Mouse (Mus musculus) kidney, embryonic 15.5 days (tissue): ENCODE results near the gene B2m. TPM values are rescaled to one million over a fixed set of nuclear protein-coding genes. Genes with fewer than 3 reads are reported as not detected.

Experiments
- ATAC-seq: fragments of 200-750 bp; cut with Nextera tagmentation; replicated peaks from 2 replicates; pipeline ENCODE4 v1.8.0; 2017; ENCODE audit warnings: moderate TSS enrichment; ENCODE audit not compliant: low FRiP score
- H3K27ac ChIP-seq: fragments of 300-500 bp; sonication (generic); 2 replicates; pipeline ENCODE4 v1.5.1; 2015; ENCODE audit warnings: mild to moderate bottlenecking, inconsistent platforms
- H3K27me3 ChIP-seq: fragments of 300-500 bp; sonication (generic); 2 replicates; pipeline ENCODE4 v1.6.1; 2015; ENCODE audit warnings: inconsistent platforms
- H3K36me3 ChIP-seq: fragments of 300-500 bp; sonication (generic); 2 replicates; pipeline ENCODE4 v1.6.1; 2015; ENCODE audit warnings: inconsistent platforms
- H3K4me1 ChIP-seq: fragments of 300-500 bp; sonication (generic); 2 replicates; pipeline ENCODE4 v1.6.1; 2015; ENCODE audit warnings: inconsistent platforms
- H3K4me2 ChIP-seq: fragments of 300-500 bp; sonication (generic); 2 replicates; pipeline ENCODE4 v1.6.1; 2015; ENCODE audit warnings: moderate library complexity, mild to moderate bottlenecking, inconsistent platforms
- H3K4me3 ChIP-seq: fragments of 300-500 bp; sonication (generic); replicated peaks from 2 replicates; pipeline ENCODE4 v1.5.1; 2015; ENCODE audit warnings: mild to moderate bottlenecking, inconsistent platforms
- H3K9ac ChIP-seq: fragments of 300-500 bp; sonication (generic); 2 replicates; pipeline ENCODE4 v1.6.1; 2015; ENCODE audit warnings: mild to moderate bottlenecking, inconsistent platforms
- H3K9me3 ChIP-seq: fragments of 300-500 bp; sonication (generic); replicated peaks from 2 replicates; pipeline ENCODE4 v1.6.1; 2016; ENCODE audit warnings: inconsistent platforms
- WGBS: fragments of 180-500 bp; shearing (Covaris S2); methylation state at CpG from one replicate; pipeline ENCODE4 v1.1.7; 2015; ENCODE audit warnings: mixed read lengths; 5-methylcytosine and 5-hydroxymethylcytosine counted together
- polyA plus RNA-seq: library from polyadenylated mRNA; unstranded; fragments of >200 nt; fragmentation: Nextera tagmentation; extraction: Ambion mirVana; gene quantifications from 2 replicates; pipeline ENCODE4 v1.2.1, GENCODE M21; 2015

Gene B2m
- polyA plus RNA-seq, 1 experiment from 2014 or later: 241 TPM

- 91% methylated on average over 7 of the region's 7 CpGs for WGBS
- Histone ChIP-seq H3K4me1 (no peaks in the 10 kb centered on the region), H3K4me3 (no peak overlapping the region), H3K9me3 (no peaks in the 10 kb centered on the region), H3K27ac (no peak overlapping the region), H3K36me3 (peaks cover 9% of the 10 kb centered on the region; the same call in 1 of the 2 replicates), H3K9ac (no peak overlapping the region), H3K4me2 (no peak overlapping the region), H3K27me3 (no peaks in the 10 kb centered on the region)
- ATAC-seq: no peak
Observed at GRCm38 (mm10) chr2:122153681-122154365, 6.3 kb downstream of the B2m start.

- Histone ChIP-seq H3K4me2 (no peak overlapping the region), H3K9me3 (no peaks in the 10 kb centered on the region), H3K4me1 (no peaks in the 10 kb centered on the region), H3K36me3 (peaks cover 9% of the 10 kb centered on the region; the same call in 1 of the 2 replicates), H3K27ac (no peak overlapping the region), H3K27me3 (no peaks in the 10 kb centered on the region), H3K9ac (no peak overlapping the region), H3K4me3 (no peak overlapping the region)
- ATAC-seq: no peak
- WGBS: 93% methylated on average over 2 of the region's 2 CpGs
Observed at GRCm38 (mm10) chr2:122154479-122154878, 7.0 kb downstream of the B2m start.

DNA sequence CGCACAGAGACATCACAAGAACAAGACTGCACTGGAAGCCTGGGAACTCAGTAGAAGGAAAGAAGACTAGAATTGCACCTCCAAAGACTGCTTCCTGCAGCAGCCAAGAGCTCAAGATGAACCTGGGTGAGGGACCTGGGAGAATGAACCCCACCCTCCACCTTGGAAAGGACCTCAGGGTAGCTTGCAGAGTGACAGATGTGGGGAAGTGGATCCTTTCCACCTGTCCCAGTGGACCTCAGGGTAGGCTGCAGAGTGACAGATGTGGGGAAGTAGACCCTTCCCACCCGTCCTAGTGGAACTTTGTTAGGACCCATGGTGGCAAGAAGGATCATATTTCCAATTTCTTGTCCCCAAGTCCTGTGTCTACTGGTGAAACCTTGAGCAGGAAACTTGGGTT lies 7.8 kb downstream of the B2m start:
- ATAC-seq: no peak
- H3K27me3 ChIP-seq: no peaks in the 10 kb centered on the region
- 78% methylated on average over 2 of the region's 2 CpGs for WGBS

GRCm38 (mm10) chr2:122156051-122156700 lies 8.7 kb downstream of the B2m start:
- no peak overlapping the region for H3K4me2 ChIP-seq
- H3K9ac ChIP-seq: no peak overlapping the region
- no peaks in the 10 kb centered on the region for H3K27me3 ChIP-seq
- no peak for ATAC-seq
- 91% methylated on average over 4 of the region's 4 CpGs for WGBS
- no peak overlapping the region for H3K4me3 ChIP-seq
- peaks cover 1% of the 10 kb centered on the region; the same call in 1 of the 2 replicates for H3K4me1 ChIP-seq
- no peak overlapping the region for H3K27ac ChIP-seq
- no peaks in the 10 kb centered on the region for H3K9me3 ChIP-seq
- peaks cover 4% of the 10 kb centered on the region; the same call in 1 of the 2 replicates for H3K36me3 ChIP-seq

More for the DNA sequence above, 7.8 kb downstream of the B2m start:
- Histone ChIP-seq H3K4me2 (no peak overlapping the region), H3K4me3 (no peak overlapping the region), H3K27ac (no peak overlapping the region), H3K4me1 (no peaks in the 10 kb centered on the region), H3K9ac (no peak overlapping the region), H3K36me3 (peaks cover 9% of the 10 kb centered on the region; the same call in 1 of the 2 replicates), H3K9me3 (no peaks in the 10 kb centered on the region)

DNA sequence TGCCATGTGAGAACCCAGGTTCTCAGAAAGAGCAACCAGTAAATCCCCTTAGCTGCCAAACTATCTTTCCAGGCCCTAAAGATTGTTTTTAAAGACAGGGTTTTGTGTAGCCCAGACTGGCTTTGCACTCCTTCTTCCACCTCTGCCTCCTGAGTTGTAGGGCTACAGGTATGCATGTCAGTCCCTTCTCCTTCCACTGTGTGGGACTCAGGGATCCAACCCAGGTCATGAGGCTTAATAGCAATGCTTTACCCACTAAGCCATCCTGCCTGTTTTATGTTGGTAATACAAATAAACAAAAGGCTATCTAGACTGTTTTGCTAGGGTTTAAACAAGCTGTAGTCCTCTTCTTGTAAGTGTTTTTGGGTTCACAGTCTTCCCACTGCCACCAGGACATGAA lies 10.1 kb downstream of the B2m start:
- ATAC-seq: no peak

GRCm38 (mm10) chr2:122158362-122158802 lies 10.9 kb downstream of the B2m start:
- no peaks in the 10 kb centered on the region for H3K9me3 ChIP-seq
- H3K27ac ChIP-seq: 0 out of 2 replicates have a peak overlapping the region, but pooled peaks have one; percentile 7
- no peak for ATAC-seq
- H3K36me3 ChIP-seq: peaks cover 4% of the 10 kb centered on the region; the same call in 1 of the 2 replicates
- no peaks in the 10 kb centered on the region for H3K27me3 ChIP-seq
- peaks cover 6% of the 10 kb centered on the region for H3K4me1 ChIP-seq
- WGBS: 66% methylated on average over 6 of the region's 6 CpGs
- H3K4me2 ChIP-seq: no peak overlapping the region
- no peak overlapping the region for H3K9ac ChIP-seq
- H3K4me3 ChIP-seq: no peak overlapping the region

More for the DNA sequence above, 10.1 kb downstream of the B2m start:
- no peak overlapping the region for H3K27ac ChIP-seq
- peaks cover 6% of the 10 kb centered on the region for H3K4me1 ChIP-seq
- no peak overlapping the region for H3K9ac ChIP-seq
- peaks cover 4% of the 10 kb centered on the region; the same call in 1 of the 2 replicates for H3K36me3 ChIP-seq
- no peaks in the 10 kb centered on the region for H3K27me3 ChIP-seq
- H3K4me3 ChIP-seq: no peak overlapping the region
- H3K4me2 ChIP-seq: no peak overlapping the region
- H3K9me3 ChIP-seq: no peaks in the 10 kb centered on the region

- Histone ChIP-seq H3K36me3 (peaks cover 4% of the 10 kb centered on the region; the same call in 1 of the 2 replicates), H3K9me3 (no peaks in the 10 kb centered on the region), H3K4me1 (peaks cover 6% of the 10 kb centered on the region), H3K4me2 (no peak overlapping the region), H3K27me3 (no peaks in the 10 kb centered on the region), H3K27ac (no peak overlapping the region), H3K9ac (no peak overlapping the region), H3K4me3 (no peak overlapping the region)
- WGBS: 69% methylated on average over 6 of the region's 6 CpGs
- no peak for ATAC-seq
Observed at GRCm38 (mm10) chr2:122159667-122160066, 12.2 kb downstream of the B2m start.

DNA sequence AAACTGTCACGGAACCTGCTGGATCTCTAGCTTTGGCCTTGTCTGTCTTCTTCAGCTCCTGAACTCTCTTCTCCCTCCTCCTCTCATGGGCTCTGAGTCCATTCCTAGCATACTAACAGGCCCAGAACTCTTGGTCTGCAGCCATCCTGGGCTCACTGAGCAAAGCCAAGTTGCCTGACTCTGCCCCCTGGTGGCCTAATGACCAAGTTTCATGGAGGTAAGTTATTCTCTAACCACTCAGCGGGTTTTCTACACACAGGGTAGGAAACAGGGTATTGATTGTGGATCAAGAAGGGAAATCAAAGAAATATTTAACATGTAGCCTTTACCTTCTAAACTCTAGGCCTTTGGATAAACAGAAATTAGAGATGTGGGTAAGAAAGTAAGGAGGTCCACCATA lies 13.2 kb downstream of the B2m start, which contains the start of gene Trim69:
Gene Trim69, plus strand, starts transcription at position 21 of the 400 bp plus-strand sequence.
- Histone ChIP-seq H3K27me3 (no peaks in the 10 kb centered on the region), H3K4me2 (no peak within 1 kb of the TSS), H3K36me3 (no peaks in the 10 kb centered on the region), H3K4me3 (no peak within 1 kb of the TSS), H3K9me3 (no peaks in the 10 kb centered on the region), H3K27ac (peak within 1 kb of the TSS; percentile 2; the same call in 1 of the 2 replicates), H3K4me1 (peaks cover 6% of the 10 kb centered on the region), H3K9ac (no peak within 1 kb of the TSS)
- ATAC-seq: peak; percentile 72
- WGBS: 40% methylated on average over 2 of the region's 2 CpGs

GRCm38 (mm10) chr2:122161542-122161941 lies 14.1 kb downstream of the B2m start:
- no peaks in the 10 kb centered on the region for H3K36me3 ChIP-seq
- H3K27me3 ChIP-seq: no peaks in the 10 kb centered on the region
- no peak overlapping the region for H3K9ac ChIP-seq
- no peak overlapping the region for H3K4me3 ChIP-seq
- WGBS: 36% methylated on average over 4 of the region's 4 CpGs
- peak overlapping the region; percentile 2; the same call in 1 of the 2 replicates for H3K27ac ChIP-seq
- H3K4me1 ChIP-seq: peaks cover 6% of the 10 kb centered on the region
- no peaks in the 10 kb centered on the region for H3K9me3 ChIP-seq
- H3K4me2 ChIP-seq: no peak overlapping the region
- ATAC-seq: peak; percentile 72

- no peak overlapping the region for H3K4me2 ChIP-seq
- no peaks in the 10 kb centered on the region for H3K27me3 ChIP-seq
- ATAC-seq: no peak
- peaks cover 6% of the 10 kb centered on the region for H3K4me1 ChIP-seq
- no peaks in the 10 kb centered on the region for H3K9me3 ChIP-seq
- H3K36me3 ChIP-seq: no peaks in the 10 kb centered on the region
- 86% methylated on average over 2 of the region's 2 CpGs for WGBS
- no peak overlapping the region for H3K4me3 ChIP-seq
- H3K9ac ChIP-seq: no peak overlapping the region
- H3K27ac ChIP-seq: no peak overlapping the region
Observed at GRCm38 (mm10) chr2:122162529-122162928, 15.0 kb downstream of the B2m start.

GRCm38 (mm10) chr2:122163430-122164195 lies 16.1 kb downstream of the B2m start:
- Histone ChIP-seq H3K27me3 (no peaks in the 10 kb centered on the region), H3K36me3 (no peaks in the 10 kb centered on the region), H3K9ac (no peak overlapping the region), H3K4me2 (no peak overlapping the region), H3K4me3 (no peak overlapping the region), H3K9me3 (no peaks in the 10 kb centered on the region), H3K4me1 (peaks cover 6% of the 10 kb centered on the region), H3K27ac (no peak overlapping the region)
- ATAC-seq: no peak
- 59% methylated on average over 13 of the region's 13 CpGs for WGBS

DNA sequence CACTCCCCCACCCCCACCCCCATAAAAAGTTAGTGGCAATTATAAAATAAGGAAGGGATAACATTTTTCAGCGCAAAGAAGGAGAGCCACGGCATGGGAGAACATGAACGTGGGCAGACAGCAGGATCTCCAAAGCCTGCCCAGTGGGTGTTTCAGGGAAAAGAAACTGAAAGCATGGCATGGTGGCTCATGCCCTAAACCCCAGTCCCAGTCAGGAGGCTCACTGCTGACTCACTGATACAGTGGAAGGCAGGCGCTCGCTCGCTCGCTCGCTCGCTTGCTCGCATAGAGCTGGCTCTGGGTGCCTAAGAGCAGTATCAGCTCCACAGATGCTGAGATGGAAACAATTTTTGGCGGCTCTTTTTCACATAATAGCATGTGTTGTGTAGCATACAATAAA lies 16.8 kb downstream of the B2m start:
- 82% methylated on average over 11 of the region's 11 CpGs for WGBS
- Histone ChIP-seq H3K36me3 (no peaks in the 10 kb centered on the region), H3K27me3 (no peaks in the 10 kb centered on the region), H3K9me3 (no peaks in the 10 kb centered on the region), H3K4me3 (no peak overlapping the region), H3K4me1 (peaks cover 6% of the 10 kb centered on the region), H3K9ac (no peak overlapping the region), H3K27ac (no peak overlapping the region), H3K4me2 (no peak overlapping the region)
- ATAC-seq: no peak
